Mouse (Mus musculus) erythroblast, embryonic 14.5 days (primary cell): ENCODE measurements around the gene Mycbpap. TPM values are rescaled to one million over a fixed set of nuclear protein-coding genes. Genes with fewer than 3 reads are reported as not detected.

ENCODE experiments used
- H3K27me3 ChIP-seq: 2 replicates; pipeline ENCODE4 v1.6.1; 2012; ENCODE audit warnings: inconsistent platforms; ENCODE audit not compliant: control insufficient read depth
- H3K36me3 ChIP-seq: 2 replicates; pipeline ENCODE4 v1.6.1; 2012; ENCODE audit warnings: mild to moderate bottlenecking, inconsistent platforms; ENCODE audit not compliant: control insufficient read depth
- H3K4me1 ChIP-seq: 2 replicates; pipeline ENCODE4 v1.6.1; 2012; ENCODE audit warnings: inconsistent platforms; ENCODE audit not compliant: control insufficient read depth
- H3K4me3 ChIP-seq: replicated peaks from 2 replicates; pipeline ENCODE3; 2012; ENCODE audit warnings: moderate library complexity, mild to moderate bottlenecking, inconsistent platforms
- H3K9me3 ChIP-seq: 2 replicates; pipeline ENCODE4 v1.6.1; 2012; ENCODE audit warnings: low read length, inconsistent platforms, mixed read lengths; ENCODE audit not compliant: control insufficient read depth
- GATA1 ChIP-seq: IDR thresholded peaks from 2 replicates; pipeline ENCODE4 v1.6.1; 2012; ENCODE audit warnings: low read length, inconsistent platforms, mixed read lengths
- TAL1 ChIP-seq: IDR thresholded peaks from 3 replicates; pipeline ENCODE4 v1.6.1; 2012; ENCODE audit warnings: low read length, inconsistent platforms, mixed read lengths
- polyA plus RNA-seq: library from polyadenylated mRNA; stranded (reverse); fragments of >175 nt; gene quantifications from 2 replicates; pipeline ENCODE4 v1.2.3, GENCODE M21; 2012

Gene Mycbpap
- polyA plus RNA-seq, 1 experiment: not detected

DNA sequence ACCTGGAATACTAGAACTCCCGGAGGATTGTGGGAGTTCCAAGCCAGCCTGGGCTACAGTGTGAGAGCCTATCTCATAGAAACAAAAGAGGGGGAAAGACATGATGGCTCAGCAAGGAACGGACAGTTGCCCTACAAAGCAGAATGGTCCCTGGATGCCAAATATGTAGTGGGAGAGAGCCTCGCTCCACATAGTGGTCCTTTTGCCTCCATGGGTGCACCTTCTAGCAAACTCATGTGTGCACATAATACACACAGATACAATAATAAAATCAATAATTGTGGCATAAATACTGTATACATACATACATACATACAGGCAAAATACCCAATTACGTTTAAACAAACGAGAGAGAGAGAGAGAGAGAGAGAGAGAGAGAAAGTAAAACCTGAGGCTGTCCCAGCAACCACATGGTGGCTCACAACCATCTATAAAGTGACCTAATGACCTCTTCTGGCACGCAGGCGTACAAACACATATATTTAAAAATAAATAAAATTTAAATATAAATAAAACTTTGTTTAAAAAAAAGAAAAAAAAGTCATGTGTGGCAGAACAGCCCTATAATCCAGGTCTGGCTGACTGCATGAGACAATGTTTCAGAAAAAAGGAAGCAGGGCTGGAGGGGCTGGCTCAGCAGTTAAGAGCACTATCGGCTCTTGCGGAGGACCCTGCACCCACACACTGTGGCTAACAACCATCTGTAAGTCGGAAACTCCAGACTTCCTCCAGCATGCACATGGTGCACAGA lies 28.3 kb upstream of the Mycbpap start:
- Histone ChIP-seq H3K36me3 (no peaks in the 10 kb centered on the region), H3K4me3 (no peak overlapping the region), H3K4me1 (peaks cover 18% of the 10 kb centered on the region), H3K27me3 (0 out of 2 replicates have a peak, but pooled peaks cover 3% of the 10 kb centered on the region), H3K9me3 (peaks cover 4% of the 10 kb centered on the region; the same call in 1 of the 2 replicates)
- TF ChIP-seq TAL1 (no peak), GATA1 (no peak)

- Histone ChIP-seq H3K9me3 (peaks cover 4% of the 10 kb centered on the region; the same call in 1 of the 2 replicates), H3K27me3 (0 out of 2 replicates have a peak, but pooled peaks cover 3% of the 10 kb centered on the region), H3K4me3 (peak within 1 kb of the TSS; percentile 66), H3K36me3 (no peaks in the 10 kb centered on the region), H3K4me1 (peaks cover 18% of the 10 kb centered on the region)
- TF ChIP-seq TAL1 (no peak), GATA1 (no peak)
Observed at GRCm38 (mm10) chr11:94548888-94549690, 27.5 kb upstream of the Mycbpap start, which contains the start of gene Rsad1. Gene Rsad1, minus strand, starts transcription at chr11:94549255.

- TF ChIP-seq TAL1 (no peak), GATA1 (no peak)
- peaks cover 18% of the 10 kb centered on the region for H3K4me1 ChIP-seq
- H3K4me3 ChIP-seq: peak overlapping the region; percentile 66
- peaks cover 4% of the 10 kb centered on the region; the same call in 1 of the 2 replicates for H3K9me3 ChIP-seq
- no peaks in the 10 kb centered on the region for H3K36me3 ChIP-seq
- 0 out of 2 replicates have a peak, but pooled peaks cover 3% of the 10 kb centered on the region for H3K27me3 ChIP-seq
Observed at GRCm38 (mm10) chr11:94548041-94548784, 26.7 kb upstream of the Mycbpap start.

DNA sequence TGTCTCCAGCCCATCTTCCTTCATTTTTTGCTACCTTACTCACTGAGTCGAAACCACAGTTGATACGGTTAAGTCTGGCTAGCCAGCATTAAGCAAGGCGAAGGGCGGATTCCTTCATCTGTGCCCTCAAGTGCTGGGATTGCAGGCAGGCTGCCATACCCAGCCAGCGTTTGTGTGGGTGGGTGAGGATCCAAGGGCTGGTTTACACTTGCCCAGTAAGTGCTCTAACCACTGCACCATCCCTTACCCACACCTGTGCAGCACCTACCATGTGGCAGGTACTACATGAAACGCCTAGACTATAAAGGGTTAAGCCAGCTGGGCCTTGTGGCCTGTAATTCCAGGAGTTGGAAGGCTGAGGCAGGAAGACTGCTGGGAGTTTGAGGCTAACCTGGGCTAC lies 25.7 kb upstream of the Mycbpap start:
- TF ChIP-seq TAL1 (no peak), GATA1 (no peak)
- Histone ChIP-seq H3K4me1 (peaks cover 18% of the 10 kb centered on the region), H3K9me3 (peaks cover 4% of the 10 kb centered on the region; the same call in 1 of the 2 replicates), H3K4me3 (no peak overlapping the region), H3K36me3 (no peaks in the 10 kb centered on the region; the same call in 1 of the 2 replicates), H3K27me3 (0 out of 2 replicates have a peak, but pooled peaks cover 3% of the 10 kb centered on the region)

- H3K27me3 ChIP-seq: 0 out of 2 replicates have a peak, but pooled peaks cover 3% of the 10 kb centered on the region
- H3K36me3 ChIP-seq: no peaks in the 10 kb centered on the region; the same call in 1 of the 2 replicates
- peaks cover 18% of the 10 kb centered on the region for H3K4me1 ChIP-seq
- no peak for TF ChIP-seq GATA1
- TF ChIP-seq TAL1: no peak
- no peak overlapping the region for H3K4me3 ChIP-seq
- H3K9me3 ChIP-seq: peaks cover under 1% of the 10 kb centered on the region; the same call in 1 of the 2 replicates
Observed at GRCm38 (mm10) chr11:94546381-94546780, 24.8 kb upstream of the Mycbpap start.

DNA sequence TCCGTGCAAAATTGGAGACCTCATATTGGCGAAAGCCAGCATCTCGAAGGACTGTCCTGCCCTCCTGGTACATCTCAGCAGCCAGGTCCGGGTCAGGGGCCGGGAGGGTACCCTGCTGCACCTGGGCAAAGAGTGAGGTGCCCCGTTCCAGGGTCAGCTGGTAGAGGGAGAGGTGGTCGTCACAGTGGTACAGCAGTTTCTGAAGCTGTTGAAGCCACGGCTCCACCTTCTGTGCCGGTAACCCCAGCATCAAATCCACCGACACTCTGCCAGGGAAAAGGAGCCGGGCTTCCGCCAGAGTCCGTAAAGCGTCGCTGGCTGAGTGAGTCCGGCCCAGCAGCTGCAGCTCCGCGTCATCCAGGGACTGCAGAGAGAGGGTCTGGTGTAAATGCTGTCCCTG lies 22.9 kb upstream of the Mycbpap start:
- no peaks in the 10 kb centered on the region; the same call in 1 of the 2 replicates for H3K36me3 ChIP-seq
- no peak overlapping the region for H3K4me3 ChIP-seq
- peaks cover 15% of the 10 kb centered on the region for H3K4me1 ChIP-seq
- no peaks in the 10 kb centered on the region for H3K9me3 ChIP-seq
- TF ChIP-seq GATA1 (no peak), TAL1 (no peak)
- H3K27me3 ChIP-seq: 0 out of 2 replicates have a peak, but pooled peaks cover 3% of the 10 kb centered on the region

DNA sequence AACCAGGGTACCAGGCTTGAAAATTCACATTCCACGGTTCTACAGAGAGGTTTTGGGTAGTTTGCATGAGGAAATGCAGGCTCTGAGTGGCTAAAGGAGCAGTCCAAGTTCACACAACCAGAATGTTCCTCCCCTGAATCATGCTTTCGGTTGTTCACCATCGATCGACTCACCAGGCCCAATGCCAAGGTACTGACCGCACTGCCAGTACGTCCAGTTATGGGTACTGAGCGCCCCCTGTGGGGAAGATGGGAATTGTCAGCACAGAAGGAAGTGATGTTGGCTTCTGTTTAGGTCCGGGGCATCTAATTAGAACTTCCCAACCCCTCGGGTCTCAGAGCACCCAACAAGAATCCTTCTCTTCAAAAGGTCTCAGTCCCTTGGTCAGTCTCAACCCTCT lies 22.4 kb upstream of the Mycbpap start:
- no peaks in the 10 kb centered on the region for H3K9me3 ChIP-seq
- H3K4me1 ChIP-seq: peaks cover 10% of the 10 kb centered on the region
- no peak overlapping the region for H3K4me3 ChIP-seq
- TF ChIP-seq GATA1 (no peak), TAL1 (no peak)
- 0 out of 2 replicates have a peak, but pooled peaks cover 3% of the 10 kb centered on the region for H3K27me3 ChIP-seq
- H3K36me3 ChIP-seq: no peaks in the 10 kb centered on the region; the same call in 1 of the 2 replicates

- TF ChIP-seq TAL1 (no peak), GATA1 (no peak)
Observed at GRCm38 (mm10) chr11:94543344-94543743, 21.8 kb upstream of the Mycbpap start.

More at GRCm38 (mm10) chr11:94543344-94543743, 21.8 kb upstream of the Mycbpap start:
- Histone ChIP-seq H3K27me3 (0 out of 2 replicates have a peak, but pooled peaks cover 2% of the 10 kb centered on the region), H3K4me3 (no peak overlapping the region), H3K9me3 (no peaks in the 10 kb centered on the region), H3K4me1 (peaks cover 4% of the 10 kb centered on the region), H3K36me3 (no peaks in the 10 kb centered on the region; the same call in 1 of the 2 replicates)
